Mouse (Mus musculus) cerebellum, adult (tissue): ENCODE measurements around the gene Pidd1.

Experiments used
- ATAC-seq: cut with Nextera tagmentation; 2 replicates; pipeline ENCODE4 v1.9.2; 2017; ENCODE audit warnings: mild to moderate bottlenecking, moderate library complexity, mixed read lengths; ENCODE audit not compliant: insufficient number of reproducible peaks, low FRiP score, low TSS enrichment

Gene Pidd1

DNA sequence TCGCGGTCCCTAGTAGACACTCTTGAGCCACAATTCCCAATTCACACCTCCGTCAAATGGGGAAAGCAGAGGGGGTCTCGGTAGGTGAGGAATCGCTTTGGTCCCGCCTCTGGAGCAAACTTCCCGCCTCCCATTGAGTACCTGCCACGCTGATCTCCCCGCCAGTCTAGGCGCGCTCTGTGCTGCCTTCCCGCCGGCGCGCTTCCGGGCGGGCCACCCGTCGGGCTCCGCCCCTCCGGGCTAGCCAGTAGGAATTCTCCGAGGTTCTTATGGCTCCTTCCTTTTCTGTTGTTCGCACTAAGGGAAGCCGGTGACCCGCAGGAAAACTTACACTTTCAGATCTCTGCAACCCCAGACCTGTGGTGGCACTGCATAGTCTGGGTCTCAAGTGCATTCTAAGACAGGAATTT, at the start of gene Pidd1:
Gene Pidd1, minus strand, starts transcription at position 198 of the 410 bp plus-strand sequence.
- ATAC-seq, result no peak

DNA sequence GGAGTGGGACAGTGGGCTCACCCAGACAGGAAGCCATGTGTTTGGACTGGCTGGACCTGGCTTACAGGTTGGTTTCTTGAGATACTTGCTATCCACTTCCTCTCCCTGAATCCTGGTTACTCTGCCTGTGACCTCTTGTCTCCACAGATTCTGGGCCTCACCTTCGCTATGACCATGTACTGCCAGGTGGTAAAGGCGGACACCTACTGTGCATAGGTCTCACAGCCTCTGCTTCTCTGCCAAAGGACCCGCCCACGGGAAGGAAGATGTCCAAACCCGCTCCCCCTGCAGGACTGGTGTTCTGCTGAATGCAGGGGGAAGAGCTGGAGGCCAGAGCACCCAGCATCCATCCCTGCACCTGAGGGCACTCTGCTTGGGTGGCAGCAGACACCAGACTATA, 48.9 kb upstream of the Pidd1 start:
- ATAC-seq, result peak; percentile 28; the same call in 1 of the 2 replicates

DNA sequence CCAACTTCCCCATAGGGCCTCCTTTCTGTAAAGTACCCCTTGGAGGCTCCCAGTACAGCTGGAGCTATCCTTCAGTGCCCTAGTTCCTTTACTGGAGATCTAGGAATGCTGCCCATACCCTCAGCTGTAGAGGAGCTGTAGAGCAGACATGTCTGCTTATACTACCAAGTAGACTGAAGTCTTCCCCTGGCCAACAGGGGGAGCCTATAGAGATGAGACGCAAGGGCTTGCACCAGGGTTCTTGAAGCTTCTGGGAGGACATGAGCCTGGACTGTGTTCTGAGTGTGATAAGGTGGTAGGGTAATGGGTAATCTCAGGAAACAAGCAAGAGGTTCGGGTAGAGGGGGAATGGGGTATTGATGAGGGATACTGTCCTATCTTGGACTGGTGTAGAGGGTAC, 47.3 kb upstream of the Pidd1 start:
- ATAC-seq, result no peak

DNA sequence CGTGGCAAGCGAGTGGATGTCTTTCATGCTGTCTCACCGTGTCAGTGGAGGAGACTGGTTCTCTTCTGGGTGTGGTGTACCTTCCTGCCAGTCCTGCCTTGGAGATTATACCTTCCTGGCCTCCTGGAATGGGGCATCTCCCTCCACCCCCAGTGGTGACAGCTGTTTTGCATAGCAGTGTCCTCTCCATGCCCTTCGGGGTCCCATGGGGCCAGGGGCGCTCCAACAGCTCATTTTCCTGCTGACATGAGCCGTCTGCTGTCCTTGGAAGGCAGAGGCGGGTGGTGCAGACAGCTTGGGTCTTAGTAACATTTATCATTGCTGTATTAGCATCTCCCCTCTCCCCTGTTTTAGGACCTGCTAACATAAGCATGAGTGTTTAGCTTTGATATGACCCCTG, 43.3 kb upstream of the Pidd1 start:
- no peak for ATAC-seq

DNA sequence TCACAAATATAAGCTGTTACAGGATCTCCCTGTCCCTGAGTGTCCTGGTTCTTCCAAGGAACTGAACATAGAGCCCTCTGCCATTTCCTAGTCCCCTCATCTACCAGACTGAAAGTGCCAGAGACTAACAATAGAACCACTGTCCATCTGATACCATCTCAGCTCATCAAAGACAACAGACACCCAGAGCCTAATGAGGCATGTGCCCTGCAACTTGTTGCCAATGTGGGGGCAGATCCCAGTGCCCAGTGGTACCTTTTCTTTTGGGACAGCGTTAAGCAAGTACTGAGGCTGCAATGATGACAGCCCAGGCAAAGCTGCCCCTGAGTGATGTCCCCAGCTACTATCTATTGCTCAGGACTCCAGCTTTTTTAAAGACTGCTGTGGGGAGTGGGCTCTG, 42.4 kb upstream of the Pidd1 start:
- ATAC-seq, result no peak

DNA sequence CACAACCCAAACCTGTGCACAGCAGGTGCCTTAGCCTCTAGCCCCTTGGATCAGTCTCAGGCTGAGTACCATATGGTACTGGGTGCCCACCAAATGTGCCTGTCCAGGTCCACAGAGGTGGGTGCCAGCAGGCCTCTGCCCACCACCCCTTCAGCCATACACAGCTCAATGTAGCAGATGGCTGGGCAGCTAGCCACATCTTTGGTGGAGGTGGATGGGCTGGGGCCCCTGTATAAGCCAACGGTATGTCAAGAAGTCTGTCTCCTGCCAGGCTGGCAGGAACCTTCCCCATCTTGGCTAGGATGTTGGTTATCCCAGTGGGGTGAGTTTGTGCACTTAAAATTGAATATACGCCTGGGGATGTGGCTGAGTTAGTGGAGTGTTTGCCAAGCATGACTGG, 41.8 kb upstream of the Pidd1 start:
- ATAC-seq, result peak; percentile 47; the same call in 1 of the 2 replicates

DNA sequence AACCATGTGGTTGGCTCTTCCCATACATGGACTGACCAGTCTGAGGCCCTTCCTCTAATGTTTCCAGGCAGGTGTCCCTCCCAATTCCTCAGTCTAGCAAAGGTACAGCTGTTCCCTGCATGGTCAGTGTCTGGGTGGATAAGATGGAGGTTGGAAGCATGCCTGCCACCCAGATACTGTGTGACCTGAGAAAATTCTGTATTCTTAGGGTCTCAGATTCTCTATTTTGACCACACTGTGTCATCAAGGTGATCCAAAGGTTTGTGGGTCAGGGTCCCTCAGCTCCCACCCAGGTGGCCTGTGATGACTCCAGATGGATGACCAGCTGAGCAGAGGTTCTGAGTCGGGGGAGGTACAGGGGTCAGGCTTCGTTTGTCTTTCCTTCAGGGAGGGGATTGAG, 41.4 kb upstream of the Pidd1 start:
- ATAC-seq, result no peak

DNA sequence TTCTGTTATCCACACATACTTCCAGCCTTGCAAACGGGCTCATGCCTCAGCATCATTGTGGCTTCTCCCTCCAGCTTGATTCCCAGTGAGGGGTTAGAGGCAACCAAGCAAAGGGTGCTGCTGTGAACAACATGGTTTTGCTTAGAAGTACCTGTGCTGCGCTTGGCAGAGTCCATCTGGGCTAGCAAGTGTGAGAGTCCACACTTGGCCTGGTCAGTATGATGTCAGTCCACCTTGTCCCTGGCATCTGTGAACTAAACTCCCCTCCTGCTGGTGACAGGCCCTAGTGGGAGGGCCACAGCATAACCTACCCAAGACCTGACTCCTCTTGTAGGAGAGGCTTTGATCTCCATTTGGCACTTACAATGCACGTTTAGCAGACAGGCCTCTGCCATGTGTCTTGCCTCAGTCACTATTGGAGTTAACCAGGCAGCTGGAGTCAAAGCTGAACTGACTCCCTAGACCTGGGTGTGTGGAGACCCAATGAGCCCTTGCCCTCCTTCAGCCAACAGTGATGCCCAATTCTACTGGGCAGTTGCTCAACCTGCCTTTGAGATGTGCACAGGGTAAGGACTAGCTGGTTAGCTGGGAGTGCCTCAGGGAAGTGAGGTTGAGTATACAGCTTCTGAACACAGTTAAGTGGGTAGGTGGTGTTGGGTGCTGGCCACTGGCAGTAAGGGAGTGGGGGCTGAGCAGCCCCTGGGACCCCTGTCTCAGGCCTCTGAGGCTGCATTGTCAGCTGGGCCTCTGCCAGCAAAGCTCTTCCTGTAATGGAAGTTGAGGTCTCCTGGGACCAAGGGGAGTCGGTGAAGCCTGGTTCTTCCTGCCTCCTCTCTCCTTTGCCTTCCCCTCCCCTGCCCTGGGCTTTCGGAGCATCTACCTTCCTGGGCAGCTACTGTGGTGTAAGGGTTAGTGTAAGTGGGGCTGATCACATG, 40.6 kb upstream of the Pidd1 start:
- ATAC-seq, result no peak

DNA sequence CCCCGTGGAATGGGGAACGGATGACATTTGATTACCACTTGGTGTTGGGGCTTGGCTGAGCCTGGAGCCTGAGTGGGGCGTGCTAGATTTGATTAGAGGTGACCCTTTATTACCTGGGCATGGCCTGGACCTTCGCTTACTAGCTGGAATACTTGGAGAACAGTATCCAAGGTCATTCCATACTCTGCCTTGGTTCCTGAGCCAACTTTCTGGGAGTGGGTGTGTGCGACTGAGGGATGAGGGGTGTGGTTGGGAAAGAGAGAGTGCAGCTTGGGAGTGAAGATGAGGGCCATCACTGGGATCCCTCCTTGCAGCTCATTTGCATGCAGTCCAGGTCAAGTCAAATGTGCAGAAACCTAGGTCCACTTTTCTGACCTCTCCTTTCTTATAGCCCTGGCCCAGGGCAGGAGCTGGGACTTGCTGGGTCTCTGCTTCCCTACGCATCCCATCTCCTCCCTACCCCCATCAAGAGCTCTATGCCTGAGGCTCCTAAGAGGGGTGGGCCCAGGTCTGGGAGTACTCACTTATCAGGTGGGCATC, 39.4 kb upstream of the Pidd1 start:
- ATAC-seq, result no peak

DNA sequence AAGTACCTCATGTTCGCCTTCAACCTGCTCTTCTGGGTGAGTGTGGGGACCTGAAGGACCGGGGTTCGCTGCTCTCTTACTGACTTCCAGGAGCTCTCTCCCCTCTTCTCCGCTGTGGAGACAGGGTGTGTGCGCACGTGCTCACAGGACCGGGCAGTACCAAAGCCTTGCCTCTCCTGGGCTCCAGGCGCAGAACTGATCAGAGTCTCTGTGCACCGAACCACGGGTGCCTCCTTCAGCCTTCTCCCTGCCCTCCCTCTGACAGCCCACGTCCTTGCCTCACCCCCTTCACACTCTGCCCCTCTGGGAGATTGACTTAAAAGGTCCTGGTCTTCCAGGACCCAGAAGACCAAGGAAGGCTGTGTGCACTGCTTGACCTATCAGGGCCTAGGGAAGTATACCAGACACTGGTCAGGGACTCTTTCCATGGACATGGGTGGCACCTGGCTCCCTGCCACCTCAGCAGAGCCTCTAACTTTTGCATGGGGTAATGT, 38.8 kb upstream of the Pidd1 start:
- no peak for ATAC-seq

DNA sequence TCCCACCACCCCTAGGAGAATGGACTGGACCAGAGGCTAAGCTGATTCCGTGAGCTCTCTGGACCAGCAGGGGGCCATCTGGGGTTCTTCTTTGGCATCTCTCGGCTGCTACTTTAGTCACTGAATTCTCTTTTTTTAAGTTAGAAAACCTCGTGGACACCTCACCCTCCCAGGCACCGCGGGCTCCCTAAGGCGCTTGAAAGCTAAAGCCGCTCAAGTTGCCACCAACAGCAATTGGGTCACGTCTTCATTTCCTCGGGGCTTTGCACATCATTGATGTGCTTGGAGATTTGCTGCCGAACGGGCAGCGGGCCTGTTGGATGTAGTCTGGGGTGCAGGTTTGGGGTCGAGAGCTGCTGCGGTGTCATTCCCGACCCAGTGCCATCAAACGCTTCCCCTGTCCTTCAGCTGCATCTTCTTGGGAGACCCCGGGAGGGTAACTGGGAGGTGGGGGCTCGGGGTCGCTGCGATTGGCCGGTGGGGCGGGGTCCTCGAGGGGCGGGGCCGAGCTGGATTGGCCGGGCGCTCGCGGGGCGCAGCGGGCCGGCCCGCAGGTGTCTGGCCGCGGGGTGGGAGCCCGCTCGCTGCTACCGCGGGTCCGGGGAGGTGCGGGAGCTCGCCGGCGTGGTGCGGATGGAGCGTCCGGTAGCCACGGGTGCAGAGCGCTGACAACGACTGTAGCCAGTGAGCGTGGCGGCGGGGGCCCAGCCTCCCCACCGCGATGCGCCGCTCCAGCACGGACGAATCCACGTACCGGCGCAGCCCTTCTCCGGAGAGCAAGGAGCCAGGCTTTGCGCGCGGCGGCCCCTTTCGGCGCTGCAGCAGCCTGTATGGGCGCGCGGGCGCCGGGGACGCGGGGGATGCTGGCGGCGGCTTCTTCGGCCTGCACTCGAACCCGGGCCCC, 37.9 kb upstream of the Pidd1 start:
- no peak; the same call in 1 of the 2 replicates for ATAC-seq

DNA sequence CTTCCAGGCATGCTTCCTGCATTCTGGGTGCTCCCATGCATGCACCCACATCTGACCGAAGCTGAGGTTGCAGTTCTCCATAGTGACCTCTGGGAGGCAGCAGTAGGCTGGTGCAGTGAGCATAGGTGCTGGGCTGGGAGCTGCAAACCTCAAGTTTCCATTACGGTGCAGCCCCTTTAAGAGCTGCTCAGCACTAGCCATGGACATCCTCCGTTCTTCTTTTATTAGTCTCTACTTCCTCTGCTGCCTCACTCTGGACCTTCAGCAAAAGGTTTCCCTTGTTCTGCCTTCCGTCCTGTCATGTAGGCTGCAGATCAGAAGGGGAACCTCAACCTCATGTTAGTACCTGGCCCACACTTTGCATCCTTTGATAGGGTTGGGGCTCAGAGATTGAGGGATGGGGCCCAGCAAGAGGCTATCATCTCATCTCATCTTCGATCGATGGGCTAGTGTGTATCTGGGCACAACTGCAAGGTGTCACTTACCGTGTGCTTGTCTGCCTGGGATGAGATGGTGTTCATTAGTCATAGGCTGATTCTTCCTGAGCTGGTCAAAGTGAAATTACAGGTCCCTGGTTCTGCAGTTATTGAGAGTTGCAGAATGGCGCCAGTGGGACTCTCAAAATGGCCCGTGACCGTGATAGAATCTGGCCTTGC, 37.1 kb upstream of the Pidd1 start:
- ATAC-seq, result peak; percentile 32

DNA sequence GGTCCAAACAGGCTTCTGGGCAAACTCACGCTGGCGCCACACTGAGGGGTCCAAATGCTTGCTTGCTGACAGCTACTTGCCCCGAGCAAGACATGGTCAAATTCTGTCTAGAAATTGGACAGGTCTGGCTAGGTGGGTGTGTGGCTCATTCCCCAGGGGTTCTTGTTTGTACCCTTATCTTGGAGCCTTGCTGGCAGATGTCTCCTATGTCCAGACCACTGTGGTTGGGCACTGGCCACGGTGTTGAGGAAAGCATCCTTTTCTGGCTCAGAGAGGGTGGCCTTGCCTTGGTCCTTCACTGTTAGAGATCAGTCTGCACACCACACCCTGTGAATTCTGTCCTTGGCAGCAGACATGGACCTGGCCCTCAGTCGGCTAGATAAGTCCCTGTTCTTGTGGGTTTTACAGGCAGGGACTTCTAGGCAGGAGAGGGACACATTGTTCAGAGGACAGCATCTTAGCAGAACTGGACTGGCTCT, 34.5 kb upstream of the Pidd1 start:
- no peak for ATAC-seq

DNA sequence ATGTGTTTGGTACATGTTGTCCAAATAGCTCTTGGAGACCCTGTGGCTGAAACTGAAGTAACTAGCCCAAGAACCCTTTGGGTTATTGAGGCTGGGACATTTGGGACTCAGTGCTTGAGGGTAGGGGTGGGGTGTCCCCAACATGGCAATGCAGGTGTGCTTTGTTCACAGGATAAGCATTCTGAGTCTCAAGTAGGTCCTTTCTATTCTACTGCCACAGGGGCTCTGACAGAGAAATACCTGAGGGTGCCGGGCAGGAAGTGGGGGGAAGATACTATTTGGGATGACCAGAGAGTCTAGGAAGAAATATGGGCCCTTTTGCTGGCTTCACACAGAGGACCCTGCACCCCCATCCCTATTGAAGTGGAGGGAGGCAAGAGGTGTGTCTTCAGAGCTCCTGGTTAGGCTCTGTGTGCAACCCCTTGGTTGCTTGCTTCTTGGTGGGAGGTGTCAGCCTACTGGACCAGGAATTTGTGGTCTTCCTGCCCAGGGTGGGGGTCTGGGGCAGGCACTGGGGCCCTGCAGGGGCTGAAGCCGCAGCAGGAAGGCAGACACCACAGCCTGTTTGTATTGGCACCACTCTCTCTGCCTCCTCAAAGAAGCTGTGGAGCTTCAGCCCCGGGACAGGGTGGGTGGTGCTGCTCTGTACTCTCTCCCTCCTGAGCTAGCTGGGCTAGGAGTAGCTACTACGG, 33.9 kb upstream of the Pidd1 start:
- no peak for ATAC-seq

DNA sequence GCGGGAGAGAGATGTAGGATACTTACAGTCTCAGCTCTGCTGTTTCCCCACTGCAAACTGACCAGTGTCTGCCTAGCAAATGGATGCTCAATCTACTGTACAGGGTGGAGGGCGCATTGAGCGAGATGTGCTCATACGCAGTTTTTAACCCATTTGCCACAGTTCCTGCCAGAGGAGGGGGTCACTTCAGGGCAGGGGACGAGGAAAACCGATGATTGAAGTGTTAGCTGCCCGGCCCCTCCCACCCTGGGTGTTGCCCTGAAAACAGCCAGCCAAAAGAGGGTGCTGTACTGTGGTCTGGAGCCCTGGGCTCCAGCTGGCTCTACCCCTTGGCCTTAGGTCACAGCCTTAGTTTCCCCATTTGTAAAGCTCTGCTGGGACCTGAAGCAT, 33.2 kb upstream of the Pidd1 start:
- no peak for ATAC-seq

DNA sequence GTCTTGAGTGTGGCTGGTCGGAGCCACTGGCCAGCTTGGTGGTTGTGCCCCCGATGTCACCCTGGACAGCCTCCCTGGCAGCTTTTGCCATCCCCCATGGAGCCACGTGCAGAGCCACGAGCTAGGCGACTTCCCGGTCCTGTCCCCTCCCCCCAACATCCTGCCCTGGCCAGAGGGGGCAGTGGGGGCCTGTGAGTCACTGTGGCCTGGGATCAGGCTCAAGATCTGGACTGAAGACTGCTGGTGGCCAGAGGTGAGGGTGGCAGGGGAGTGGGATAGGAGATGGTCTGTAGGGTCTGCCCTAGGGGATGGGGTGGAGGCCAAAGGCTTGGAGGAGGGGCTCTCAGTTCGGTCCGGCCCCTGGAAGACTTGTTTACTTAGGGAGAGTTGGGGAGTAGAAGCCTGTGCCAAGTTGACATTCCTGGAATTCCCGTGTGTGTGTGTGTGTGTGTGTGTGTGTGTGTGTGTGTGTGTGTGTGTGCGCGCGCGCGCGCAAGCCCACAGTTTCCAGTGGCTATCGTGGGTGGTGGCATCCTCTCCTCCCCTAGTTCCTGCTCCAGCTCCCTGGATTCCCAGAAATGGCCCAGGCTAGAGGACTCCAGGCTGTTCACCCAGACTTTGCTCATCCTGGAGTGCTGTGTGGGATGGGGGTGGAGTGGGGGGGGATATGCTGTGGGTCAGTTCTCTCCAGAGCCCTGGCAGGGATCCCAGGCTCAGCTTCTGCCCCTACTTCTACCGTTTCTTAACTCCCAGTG, 32.6 kb upstream of the Pidd1 start:
- no peak for ATAC-seq

DNA sequence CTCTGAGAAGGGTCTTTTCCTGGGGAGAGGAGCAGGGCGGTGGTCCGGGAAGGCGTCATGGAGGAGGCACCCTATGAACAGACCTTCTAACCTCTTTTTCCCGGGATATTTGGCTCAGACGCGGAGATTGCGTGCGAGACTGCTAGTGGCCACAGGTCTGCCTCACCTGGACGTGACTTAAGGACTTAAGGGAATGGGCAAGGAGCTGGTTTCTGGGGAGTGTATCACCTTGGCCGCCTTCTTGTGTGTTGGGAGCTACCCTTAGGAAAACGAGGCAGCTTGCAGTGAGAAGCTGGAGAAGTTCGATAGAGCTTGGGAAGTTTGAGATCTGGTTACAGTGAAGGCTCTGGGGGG, 32.0 kb upstream of the Pidd1 start:
- no peak for ATAC-seq

DNA sequence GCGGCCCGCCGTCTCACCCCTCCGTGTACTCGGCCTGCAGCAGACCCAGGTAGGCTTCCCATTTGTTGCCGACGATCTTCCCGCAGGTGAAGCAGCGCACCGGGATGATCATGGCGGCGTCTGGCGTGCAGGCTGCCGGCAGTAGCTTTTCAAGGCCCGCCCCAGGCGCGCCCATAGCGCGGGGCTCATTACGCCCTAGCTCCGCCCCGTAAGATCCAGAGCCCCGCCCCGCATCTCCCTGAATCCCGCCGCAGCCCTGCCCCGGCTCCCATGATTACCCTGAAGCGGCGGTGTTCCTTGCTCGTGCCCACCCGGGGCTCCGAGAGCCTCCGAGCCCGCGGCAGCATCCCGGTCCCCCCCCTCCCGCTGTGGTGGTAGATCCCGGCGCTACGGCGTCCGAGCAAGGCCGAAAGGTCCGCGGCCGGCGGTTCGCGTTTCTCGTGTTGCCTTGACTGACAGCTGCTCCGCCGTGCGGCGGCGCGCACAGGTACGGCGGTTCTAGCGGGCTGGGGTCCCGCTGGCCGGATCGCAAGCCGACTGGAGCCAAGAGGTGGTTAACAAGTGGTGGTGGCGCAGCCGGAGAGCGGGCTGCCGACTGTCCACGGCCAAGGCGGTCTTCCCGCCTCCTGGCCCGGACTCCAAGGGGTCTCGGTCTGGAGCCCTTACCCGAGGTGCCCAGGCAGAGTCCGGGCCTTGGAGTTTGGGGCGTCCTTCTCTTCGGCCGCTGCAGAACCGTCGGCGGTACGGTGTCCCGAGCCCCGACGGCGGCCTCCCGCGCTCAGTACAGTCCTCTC, 31.4 kb upstream of the Pidd1 start, which contains the start of the genes Polr2l and Tspan4:
Gene Polr2l, minus strand, starts transcription at position 122 of the 794 bp plus-strand sequence.
Gene Tspan4, plus strand, starts transcription at position 230 of the 794 bp plus-strand sequence.
- peak; percentile 41; the same call in 1 of the 2 replicates for ATAC-seq
